Mouse (Mus musculus): ENCODE results near the gene Sar1b.

The Sar1b gene

DNA sequence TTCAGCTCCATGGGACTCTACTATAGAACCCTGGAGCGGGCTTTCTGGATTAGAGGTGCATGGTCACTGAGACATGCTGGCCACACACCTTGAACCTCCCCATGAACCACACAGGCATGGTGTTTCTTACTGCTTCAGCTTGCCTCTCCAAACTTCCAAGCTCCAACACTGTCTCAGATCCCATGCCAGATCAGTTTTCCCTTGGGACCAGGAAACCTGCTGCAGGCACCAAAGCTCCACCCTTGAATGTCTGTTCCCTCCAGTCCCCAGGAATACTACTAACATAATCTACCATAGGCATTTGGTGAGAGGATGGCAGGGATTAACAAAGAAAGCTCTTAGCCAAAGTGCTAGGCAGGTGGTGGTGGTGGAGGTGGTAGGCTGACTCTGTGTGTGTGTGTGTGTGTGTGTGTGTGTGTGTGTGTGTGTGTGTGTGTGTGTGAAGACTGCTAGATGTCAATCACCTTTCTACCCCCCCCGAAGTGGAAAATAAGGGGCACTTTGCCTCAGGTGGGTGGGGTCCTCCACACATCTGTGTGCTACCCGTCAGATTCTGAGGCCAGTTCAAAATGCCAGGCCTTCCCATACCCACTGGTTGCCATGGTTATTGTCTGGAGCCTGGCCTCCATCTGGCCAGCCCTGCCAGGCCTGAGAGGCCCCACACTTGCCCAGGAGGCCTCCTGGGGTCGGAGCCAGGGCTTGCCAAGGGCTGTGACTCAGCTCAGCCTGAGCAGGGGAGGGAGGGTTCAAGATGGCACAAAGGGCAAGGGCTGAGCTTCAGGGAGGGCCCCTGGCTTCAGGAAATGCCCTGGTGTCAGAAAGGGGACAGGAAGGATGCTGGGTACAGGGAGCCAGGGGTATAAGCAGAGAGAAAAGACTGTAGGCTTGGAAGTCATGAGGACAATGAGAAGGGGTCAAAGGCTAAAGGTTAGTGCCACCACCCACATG is 68.7 kb downstream of the Sar1b start:
- WGBS, result 59% methylated on average over 4 of the region's 4 CpGs

DNA sequence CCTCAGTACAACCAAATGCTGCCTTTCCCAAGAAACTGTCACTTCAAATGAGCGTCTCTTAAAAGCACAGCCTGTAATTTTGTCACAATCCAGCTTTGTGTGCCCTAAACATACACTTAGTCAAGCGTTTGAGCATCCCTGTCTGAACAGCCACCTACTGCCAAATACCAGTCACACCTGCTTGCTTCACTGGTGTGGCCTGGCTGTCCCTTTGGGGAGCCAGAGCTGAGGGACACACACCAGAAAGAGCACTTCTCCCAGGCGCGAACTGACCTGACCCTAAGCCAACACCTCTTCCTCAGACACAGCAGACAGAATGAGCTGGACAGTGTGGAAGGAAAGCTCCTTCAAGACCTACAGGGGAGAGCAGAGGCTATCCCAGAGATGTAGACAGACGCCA is 69.5 kb downstream of the Sar1b start:
- 79% methylated on average over 5 of the region's 5 CpGs for WGBS

GRCm38 (mm10) chr11:51833393-51834066 is 70.0 kb downstream of the Sar1b start:
- 88% methylated on average over 10 of the region's 10 CpGs for WGBS

GRCm38 (mm10) chr11:51834067-51834411 is 70.6 kb downstream of the Sar1b start:
- 94% methylated on average over 8 of the region's 8 CpGs for WGBS

- 96% methylated on average over 12 of the region's 12 CpGs for WGBS
Measured at GRCm38 (mm10) chr11:51835598-51835997, 72.1 kb downstream of the Sar1b start.

- WGBS, result 96% methylated on average over 6 of the region's 6 CpGs
Measured at GRCm38 (mm10) chr11:51836506-51836905, 73.0 kb downstream of the Sar1b start.

DNA sequence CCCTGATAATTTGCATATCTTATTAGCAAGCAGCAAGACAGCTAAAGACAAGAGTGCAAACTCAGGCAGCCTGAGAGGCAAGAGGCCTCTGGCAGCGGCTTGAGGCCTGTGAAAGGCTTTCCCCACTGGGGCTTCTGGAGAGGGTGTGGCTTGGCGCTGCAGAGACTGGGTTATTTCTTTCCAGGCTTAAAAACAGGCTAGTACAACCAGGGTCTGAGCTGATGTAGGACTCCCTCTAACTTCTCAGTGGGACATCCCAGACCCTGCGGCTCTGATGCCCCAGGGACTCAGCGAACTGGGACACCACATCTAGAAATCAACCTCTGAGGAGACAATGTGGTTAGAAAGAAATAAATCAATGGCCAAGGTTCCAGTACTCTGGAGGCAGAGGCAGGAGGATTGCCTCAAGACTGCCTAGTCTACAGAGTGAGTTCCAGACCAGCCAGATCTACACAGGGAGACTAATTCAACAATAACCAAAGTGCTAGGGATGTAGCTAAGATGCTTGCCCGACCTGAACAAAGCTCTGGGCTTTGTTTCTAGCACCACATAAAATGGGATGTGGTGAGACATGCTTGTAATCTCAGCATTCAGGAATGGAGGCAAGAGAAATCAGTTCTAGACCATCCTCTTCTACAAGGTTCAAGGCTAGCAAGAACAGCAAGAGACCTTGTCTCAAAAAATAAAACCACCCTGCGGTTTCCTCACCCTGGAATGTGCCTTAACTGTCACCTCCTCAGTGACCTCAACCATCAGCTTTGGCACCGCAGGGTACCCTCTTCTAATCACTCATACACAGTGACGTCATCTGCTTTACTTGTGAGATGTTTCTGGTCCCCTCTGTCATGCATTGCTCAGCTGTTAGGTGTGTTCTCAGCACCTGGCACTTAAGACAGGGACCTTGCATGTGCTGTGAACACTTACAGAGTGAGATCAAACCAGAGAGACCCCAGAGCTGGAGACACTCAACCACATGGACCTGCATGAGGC is 74.0 kb downstream of the Sar1b start:
- WGBS, result 83% methylated on average over 8 of the region's 8 CpGs

- WGBS, result 83% methylated on average over 2 of the region's 2 CpGs
Measured at GRCm38 (mm10) chr11:51839106-51839505, 75.6 kb downstream of the Sar1b start.

- WGBS, result 90% methylated on average over 11 of the region's 11 CpGs
Measured at GRCm38 (mm10) chr11:51839973-51840372, 76.5 kb downstream of the Sar1b start.

GRCm38 (mm10) chr11:51840657-51841056 is 77.2 kb downstream of the Sar1b start:
- WGBS, result 91% methylated on average over 9 of the region's 9 CpGs

DNA sequence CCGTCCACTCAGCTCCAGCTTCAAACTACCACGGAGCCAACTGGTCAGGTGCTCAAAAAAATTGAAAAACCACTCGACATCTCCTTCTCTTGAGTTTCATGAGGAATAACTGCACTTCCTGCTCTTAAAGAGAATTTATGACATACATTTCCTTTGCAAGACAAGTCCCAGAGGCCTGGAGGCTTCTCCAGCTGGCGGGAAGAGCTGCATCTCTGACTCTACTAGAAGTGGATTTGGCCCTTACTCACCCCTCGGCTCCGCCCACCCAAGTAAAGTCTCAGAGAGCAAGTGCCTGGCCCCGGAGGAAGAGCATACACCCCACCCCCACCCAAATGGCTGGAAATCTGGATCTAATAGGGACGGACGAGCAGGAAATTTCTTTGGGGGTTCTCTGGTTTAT is 77.7 kb downstream of the Sar1b start:
- WGBS, result 82% methylated on average over 9 of the region's 9 CpGs
